Mouse (Mus musculus) kidney, adult 2 months (tissue): Measurements from ENCODE around the gene Gpsm1.

ENCODE experiments used
- CTCF ChIP-seq: fragments of 200-500 bp; conservative IDR thresholded peaks from 2 replicates; pipeline ENCODE4 v1.5.1; 2011; ENCODE audit warnings: low read depth, mild to moderate bottlenecking, control low read depth, low read length, moderate library complexity, mixed read lengths; ENCODE audit not compliant: insufficient read depth, insufficient read length
- POLR2A ChIP-seq: fragments of 200-500 bp; IDR thresholded peaks from one replicate; pipeline ENCODE4 v1.6.1; 2011; ENCODE audit warnings: low read depth, low read length, control low read depth

GRCm38 (mm10) chr2:26391617-26392016 is 76.3 kb downstream of the Gpsm1 start:
- TF ChIP-seq CTCF: no peak
- no peak for TF ChIP-seq POLR2A
